Mouse (Mus musculus) ovary, postnatal 36 days (tissue): ENCODE results near the gene Baz1b.

Experiments
- DNase-seq: peaks from one replicate; pipeline ENCODE4 v3.0.0; 2022; ENCODE audit warnings: low spot score, mixed read lengths

Gene Baz1b

GRCm38 (mm10) chr5:135186621-135187348 lies at the start of gene Baz1b:
TSS of gene Baz1b (plus strand) at chr5:135187264.
- DNase-seq = peak; percentile 98

- no peak for DNase-seq
These were observed 47.2 kb upstream of the Baz1b start for GRCm38 (mm10) chr5:135139881-135140280.

- no peak for DNase-seq
These were observed 42.6 kb upstream of the Baz1b start for GRCm38 (mm10) chr5:135144469-135144868.

- no peak for DNase-seq
These were observed 41.5 kb upstream of the Baz1b start for GRCm38 (mm10) chr5:135145532-135145931.

- no peak for DNase-seq
These were observed 41.1 kb upstream of the Baz1b start for GRCm38 (mm10) chr5:135145955-135146354.

GRCm38 (mm10) chr5:135148715-135149052 lies 38.4 kb upstream of the Baz1b start:
- no peak for DNase-seq

GRCm38 (mm10) chr5:135149053-135149819 lies 37.8 kb upstream of the Baz1b start, which contains the start of gene Tbl2:
TSS of gene Tbl2 (plus strand) at chr5:135149657.
- DNase-seq = peak; percentile 99

- no peak for DNase-seq
These were observed 37.3 kb upstream of the Baz1b start for GRCm38 (mm10) chr5:135149820-135150178.

- no peak for DNase-seq
These were observed 30.6 kb upstream of the Baz1b start for GRCm38 (mm10) chr5:135156496-135156895.

GRCm38 (mm10) chr5:135161221-135161620 lies 25.8 kb upstream of the Baz1b start:
- DNase-seq = peak; percentile 39

GRCm38 (mm10) chr5:135161650-135162049 lies 25.4 kb upstream of the Baz1b start:
- DNase-seq = no peak

- no peak for DNase-seq
These were observed 24.7 kb upstream of the Baz1b start for GRCm38 (mm10) chr5:135162361-135162760.

- no peak for DNase-seq
These were observed 24.2 kb upstream of the Baz1b start for GRCm38 (mm10) chr5:135162821-135163220.

GRCm38 (mm10) chr5:135166909-135167308 lies 20.2 kb upstream of the Baz1b start:
- no peak for DNase-seq

GRCm38 (mm10) chr5:135167469-135167868 lies 19.6 kb upstream of the Baz1b start:
- no peak for DNase-seq

GRCm38 (mm10) chr5:135168063-135169062 lies 18.7 kb upstream of the Baz1b start, which contains the start of gene Bcl7b:
TSS of gene Bcl7b (plus strand) at chr5:135168283.
- DNase-seq = peak; percentile 96

GRCm38 (mm10) chr5:135169479-135169878 lies 17.6 kb upstream of the Baz1b start:
- DNase-seq = no peak

GRCm38 (mm10) chr5:135171688-135172220 lies 15.3 kb upstream of the Baz1b start:
- DNase-seq = no peak

- no peak for DNase-seq
These were observed 14.1 kb upstream of the Baz1b start for GRCm38 (mm10) chr5:135172986-135173385.

- no peak for DNase-seq
These were observed 12.0 kb upstream of the Baz1b start for GRCm38 (mm10) chr5:135175086-135175485.

- no peak for DNase-seq
These were observed 8.5 kb upstream of the Baz1b start for GRCm38 (mm10) chr5:135178523-135178922.

- DNase-seq = no peak
These were observed 8.1 kb upstream of the Baz1b start for GRCm38 (mm10) chr5:135178996-135179395.
